Mouse (Mus musculus) neural tube, embryonic 12.5 days (tissue): Measurements from ENCODE around the gene Rfc1. TPM values are rescaled to one million over a fixed set of nuclear protein-coding genes. Genes with fewer than 3 reads are reported as not detected.
"Not testable (repeated sequence)": the region's sequence is repeated elsewhere in the genome, so short reads cannot be mapped to it uniquely, and the experiment has no call there.

ENCODE experiments used
- ATAC-seq: fragments of 200-750 bp; cut with Nextera tagmentation; 2 replicates; pipeline ENCODE4 v1.8.0; 2017; ENCODE audit warnings: low read depth, mild to moderate bottlenecking, moderate TSS enrichment, moderate library complexity; ENCODE audit not compliant: low FRiP score
- H3K27ac ChIP-seq: fragments of 300-500 bp; sonication (generic); 2 replicates; pipeline ENCODE4 v1.5.1; 2016
- H3K27me3 ChIP-seq: fragments of 300-500 bp; sonication (generic); replicated peaks from 2 replicates; pipeline ENCODE4 v1.6.1; 2016; ENCODE audit warnings: mild to moderate bottlenecking
- H3K36me3 ChIP-seq: fragments of 300-500 bp; sonication (generic); 2 replicates; pipeline ENCODE4 v1.6.1; 2016; ENCODE audit warnings: mild to moderate bottlenecking
- H3K4me1 ChIP-seq: fragments of 300-500 bp; sonication (generic); 2 replicates; pipeline ENCODE4 v1.6.1; 2016
- H3K4me2 ChIP-seq: fragments of 300-500 bp; sonication (generic); replicated peaks from 2 replicates; pipeline ENCODE4 v1.6.1; 2016; ENCODE audit warnings: mild to moderate bottlenecking
- H3K4me3 ChIP-seq: fragments of 300-500 bp; sonication (generic); 2 replicates; pipeline ENCODE4 v1.5.1; 2016
- H3K9ac ChIP-seq: fragments of 300-500 bp; sonication (generic); 2 replicates; pipeline ENCODE4 v1.6.1; 2016; ENCODE audit warnings: mild to moderate bottlenecking
- H3K9me3 ChIP-seq: fragments of 300-500 bp; sonication (generic); 2 replicates; pipeline ENCODE4 v1.6.1; 2016; ENCODE audit warnings: mild to moderate bottlenecking
- WGBS: fragments of 180-500 bp; shearing (Covaris S2); methylation state at CpG from one replicate; pipeline ENCODE4 v1.1.7; 2016; 5-methylcytosine and 5-hydroxymethylcytosine counted together
- polyA plus RNA-seq: library from polyadenylated mRNA; unstranded; fragments of >200 nt; fragmentation: Nextera tagmentation; extraction: Ambion mirVana; gene quantifications from 2 replicates; pipeline ENCODE4 v1.2.1, GENCODE M21; 2016

The Rfc1 gene
- polyA plus RNA-seq, 1 experiment from 2014 or later = 51.5 TPM

DNA sequence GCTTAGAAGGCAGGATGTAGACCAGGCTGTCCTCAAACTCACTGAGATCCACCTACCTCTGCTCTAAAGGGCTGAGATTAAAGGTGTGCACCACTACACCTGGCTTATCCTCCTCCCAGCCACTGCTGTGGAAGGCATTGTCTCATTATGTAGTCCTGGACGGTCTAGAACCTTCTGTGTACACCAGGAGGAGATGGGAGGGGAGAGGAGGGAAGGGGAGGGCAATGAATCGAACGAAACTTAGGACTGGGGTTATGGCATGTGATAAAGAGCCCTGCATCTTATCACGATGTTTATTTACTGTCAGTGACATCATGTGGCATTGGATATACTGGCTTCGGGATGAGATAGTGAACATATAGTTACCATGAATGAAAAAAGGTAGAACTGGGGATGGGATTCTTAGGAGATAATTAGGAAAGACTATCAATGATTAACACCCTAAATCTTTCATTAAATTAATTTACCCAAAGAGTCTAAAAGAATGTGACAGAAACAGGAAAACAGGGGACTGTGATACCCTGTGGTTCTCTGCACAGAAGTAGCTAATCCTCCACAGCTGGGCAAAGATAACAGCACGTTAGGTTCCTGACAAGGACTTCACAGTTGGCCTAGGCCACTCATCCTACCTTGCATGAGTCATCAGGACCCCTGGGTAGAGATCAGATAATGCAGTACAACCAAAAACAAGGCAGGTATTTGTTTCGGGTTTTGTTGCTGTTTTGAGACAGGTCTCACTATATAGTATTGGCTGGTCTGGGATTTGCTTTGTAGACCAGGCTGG lies 37.1 kb downstream of the Rfc1 start:
- Histone ChIP-seq H3K4me3 (no peak overlapping the region), H3K9ac (no peak overlapping the region), H3K4me1 (no peaks in the 10 kb centered on the region), H3K27ac (no peak overlapping the region), H3K27me3 (no peaks in the 10 kb centered on the region), H3K36me3 (peaks cover 14% of the 10 kb centered on the region; the same call in 1 of the 2 replicates), H3K4me2 (no peak overlapping the region), H3K9me3 (no peaks in the 10 kb centered on the region)
- 91% methylated on average over 7 of the region's 7 CpGs for WGBS
- ATAC-seq = no peak

DNA sequence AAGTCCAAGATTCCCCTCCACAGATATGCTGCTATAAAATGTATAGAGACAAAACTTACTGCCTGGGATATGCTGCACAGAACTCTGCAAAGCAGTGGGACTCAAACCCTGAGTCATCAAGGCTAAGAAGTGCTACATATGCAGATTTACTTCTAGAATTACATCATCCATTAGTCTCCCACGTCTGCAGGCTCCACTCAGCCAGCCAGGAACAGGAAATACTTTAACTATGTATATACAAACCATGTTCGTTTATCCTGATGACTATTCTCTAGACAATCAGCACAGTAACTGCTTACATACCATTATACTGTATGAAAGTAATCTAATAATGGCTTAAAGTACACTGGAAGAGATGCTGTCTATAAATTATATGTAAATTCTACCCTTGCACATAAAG lies 41.2 kb downstream of the Rfc1 start:
- Histone ChIP-seq H3K27me3 (no peaks in the 10 kb centered on the region), H3K4me1 (no peaks in the 10 kb centered on the region), H3K27ac (no peak overlapping the region), H3K36me3 (peaks cover 32% of the 10 kb centered on the region), H3K4me3 (no peak overlapping the region), H3K9me3 (no peaks in the 10 kb centered on the region), H3K4me2 (no peak overlapping the region), H3K9ac (no peak overlapping the region)
- 79% methylated on average over 2 of the region's 2 CpGs for WGBS
- ATAC-seq = no peak

DNA sequence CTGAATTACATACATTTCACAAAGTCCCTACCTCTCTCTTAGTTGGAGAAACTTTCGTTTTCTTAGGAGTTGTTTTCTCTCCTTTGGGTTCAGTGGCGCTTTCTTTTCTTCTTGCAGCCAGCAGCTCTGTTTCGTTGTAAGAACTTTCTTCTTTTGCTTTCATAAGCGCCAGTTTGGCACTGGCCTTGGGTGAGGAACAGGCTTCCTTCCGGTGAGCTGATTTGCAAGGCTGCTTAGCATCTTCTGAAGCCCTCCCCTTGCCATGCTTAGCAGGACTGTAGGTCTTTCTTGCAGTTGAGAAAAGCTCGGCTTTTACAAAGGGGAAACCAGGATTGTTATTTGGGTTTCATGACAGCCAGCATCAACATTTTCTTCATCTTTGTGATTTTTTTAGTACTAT lies 41.8 kb downstream of the Rfc1 start:
- no peak for ATAC-seq
- Histone ChIP-seq H3K27ac (no peak overlapping the region), H3K9me3 (no peaks in the 10 kb centered on the region), H3K4me3 (no peak overlapping the region), H3K36me3 (peaks cover 29% of the 10 kb centered on the region), H3K27me3 (no peaks in the 10 kb centered on the region), H3K4me2 (no peak overlapping the region), H3K4me1 (no peaks in the 10 kb centered on the region), H3K9ac (no peak overlapping the region)
- 92% methylated on average over 6 of the region's 6 CpGs for WGBS

DNA sequence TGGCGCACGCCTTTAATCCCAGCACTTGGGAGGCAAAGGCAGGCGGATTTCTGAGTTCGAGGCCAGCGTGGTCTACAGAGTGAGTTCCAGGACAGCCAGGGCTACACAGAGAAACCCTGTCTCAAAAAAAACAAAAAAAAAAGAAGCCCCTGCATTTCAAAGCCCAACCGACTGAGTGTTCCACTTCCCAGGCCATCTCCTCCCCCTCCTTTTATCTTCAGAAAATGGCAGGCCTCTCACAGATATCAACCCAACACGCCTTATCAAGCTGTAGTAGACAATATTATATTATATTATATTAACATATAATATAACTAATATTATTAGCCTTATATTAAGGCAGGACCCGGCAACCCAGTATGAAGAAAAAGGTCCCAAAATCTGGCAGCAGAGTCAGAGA lies 46.5 kb downstream of the Rfc1 start:
- H3K36me3 ChIP-seq = peaks cover 55% of the 10 kb centered on the region
- not testable (repeated sequence) for H3K4me2 ChIP-seq, H3K9ac ChIP-seq, ATAC-seq, H3K4me3 ChIP-seq, H3K27ac ChIP-seq, H3K4me1 ChIP-seq, H3K9me3 ChIP-seq, H3K27me3 ChIP-seq
- WGBS = 91% methylated on average over 8 of the region's 8 CpGs

DNA sequence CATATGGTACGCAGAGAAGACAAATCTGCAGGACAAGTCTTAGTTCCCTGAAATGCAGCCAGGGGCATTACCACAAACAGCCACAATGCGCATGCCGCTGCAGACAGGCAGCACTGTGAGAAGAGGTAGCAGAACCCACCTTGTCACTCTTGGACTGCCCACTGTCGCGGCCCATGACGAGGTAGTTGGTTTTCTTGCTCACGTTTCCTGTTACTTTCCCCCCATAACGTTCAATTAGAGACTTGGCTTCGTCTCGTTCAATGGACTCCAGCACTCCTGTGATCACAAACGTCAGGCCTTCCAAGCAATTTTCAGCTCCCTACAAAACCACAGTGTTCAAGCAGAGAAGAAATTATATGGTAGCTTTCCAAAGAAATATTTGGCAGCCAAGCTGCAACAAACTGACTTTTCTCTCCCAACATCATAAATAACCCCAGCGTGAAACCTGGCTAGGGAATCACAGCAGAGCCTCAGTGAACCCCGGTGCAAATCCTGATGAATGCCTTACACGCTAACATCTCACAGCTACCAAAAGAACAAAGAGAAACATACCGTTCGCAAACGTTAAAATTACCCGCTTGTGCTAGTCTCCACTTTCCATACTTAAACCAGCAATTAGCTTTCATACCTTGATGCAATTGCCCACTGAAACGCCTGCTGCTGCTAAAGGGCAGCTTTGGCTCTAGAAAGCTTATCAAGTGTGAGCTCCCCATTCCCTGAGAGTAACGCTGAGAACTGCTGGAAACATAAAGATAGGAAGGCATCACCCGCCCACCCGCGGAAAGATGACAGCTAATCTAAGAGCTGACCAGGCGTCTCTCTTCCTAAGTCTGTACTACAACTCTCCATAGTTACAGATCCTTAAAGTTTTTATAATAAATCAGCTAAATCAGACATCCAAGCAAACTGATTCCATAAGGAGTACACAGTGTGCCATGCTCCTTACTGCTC lies 47.4 kb downstream of the Rfc1 start:
- Histone ChIP-seq H3K4me1 (no peaks in the 10 kb centered on the region), H3K9me3 (no peaks in the 10 kb centered on the region), H3K27ac (no peak overlapping the region), H3K4me3 (no peak overlapping the region), H3K9ac (no peak overlapping the region), H3K27me3 (no peaks in the 10 kb centered on the region), H3K4me2 (no peak overlapping the region), H3K36me3 (peaks cover 53% of the 10 kb centered on the region)
- ATAC-seq = no peak
- WGBS = 91% methylated on average over 24 of the region's 24 CpGs

DNA sequence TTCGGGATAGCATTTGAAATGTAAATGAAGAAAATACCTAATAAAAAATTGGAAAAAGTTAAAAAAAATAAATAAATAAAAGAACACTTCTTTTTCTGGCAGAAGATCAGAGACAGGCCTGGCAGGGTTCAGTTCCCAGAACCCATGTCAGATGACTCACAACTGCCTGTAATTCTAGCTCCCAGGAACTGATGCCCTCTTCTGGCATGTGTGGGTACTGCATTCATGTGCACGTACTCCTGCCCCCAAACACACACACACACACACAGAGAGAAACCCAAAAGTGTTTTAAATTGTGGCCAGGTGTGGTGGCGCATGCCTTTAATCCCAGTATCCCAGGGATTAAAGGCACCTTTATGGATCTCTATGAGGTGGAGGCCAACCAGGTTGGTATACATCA lies 51.3 kb downstream of the Rfc1 start:
- H3K36me3 ChIP-seq = peaks cover 45% of the 10 kb centered on the region
- H3K9me3 ChIP-seq = no peaks in the 10 kb centered on the region
- H3K27me3 ChIP-seq = no peaks in the 10 kb centered on the region
- H3K9ac ChIP-seq = no peak overlapping the region
- H3K4me2 ChIP-seq = no peak overlapping the region
- H3K4me1 ChIP-seq = no peaks in the 10 kb centered on the region
- 97% methylated on average over 3 of the region's 3 CpGs for WGBS
- H3K27ac ChIP-seq = no peak overlapping the region
- no peak overlapping the region for H3K4me3 ChIP-seq
- no peak for ATAC-seq

DNA sequence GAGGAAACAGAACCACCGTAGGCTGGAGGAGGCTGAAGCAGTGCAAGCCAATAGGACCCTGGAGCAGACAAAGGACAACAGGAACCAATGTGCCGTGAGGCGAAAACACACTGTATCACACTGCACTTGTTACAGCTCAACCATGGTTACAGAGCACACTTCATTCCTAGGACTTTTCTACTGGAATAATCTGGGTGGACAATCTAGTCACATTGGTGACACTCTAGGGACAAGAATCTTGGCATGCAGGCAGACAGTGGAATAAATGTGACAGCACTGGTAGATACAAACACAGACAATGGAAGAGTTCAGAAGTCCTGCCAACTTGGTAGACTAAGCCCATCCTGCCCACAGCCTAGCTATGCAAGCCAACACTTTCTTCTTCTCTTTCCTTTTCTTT lies 54.3 kb downstream of the Rfc1 start:
- Histone ChIP-seq H3K4me3 (no peak overlapping the region), H3K9me3 (no peaks in the 10 kb centered on the region), H3K36me3 (peaks cover 43% of the 10 kb centered on the region), H3K27me3 (no peaks in the 10 kb centered on the region), H3K4me2 (no peak overlapping the region), H3K4me1 (no peaks in the 10 kb centered on the region), H3K9ac (no peak overlapping the region), H3K27ac (no peak overlapping the region)
- ATAC-seq = no peak
- WGBS = 95% methylated on average over 3 of the region's 3 CpGs

DNA sequence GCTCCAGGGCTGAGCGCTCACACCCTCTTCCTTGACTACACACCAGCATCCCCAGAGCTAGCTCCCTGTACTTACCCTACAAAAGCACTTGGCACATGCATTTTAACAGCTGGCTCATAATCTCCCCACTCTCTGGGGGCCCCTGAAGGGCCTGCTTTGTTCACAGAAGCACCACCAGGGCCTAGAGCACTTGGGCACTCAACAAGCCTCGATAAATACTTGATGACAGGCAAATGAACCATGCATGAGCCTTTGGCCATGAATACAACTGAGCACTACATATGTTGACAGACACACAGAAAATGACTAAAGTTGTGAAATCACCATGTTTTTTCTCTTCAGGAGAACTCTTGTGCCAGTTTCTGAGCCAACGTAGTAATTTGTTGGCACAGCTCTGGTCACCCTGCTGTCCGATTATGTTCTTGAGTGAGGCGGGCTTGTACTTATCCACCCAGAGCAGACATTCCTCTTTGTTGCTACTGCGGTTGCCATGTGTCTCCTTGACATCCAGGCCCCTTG lies 56.3 kb downstream of the Rfc1 start:
- 91% methylated on average over 6 of the region's 6 CpGs for WGBS
- peaks cover 38% of the 10 kb centered on the region for H3K36me3 ChIP-seq
- H3K4me1 ChIP-seq = no peaks in the 10 kb centered on the region
- H3K9me3 ChIP-seq = no peaks in the 10 kb centered on the region
- H3K9ac ChIP-seq = no peak overlapping the region
- H3K27me3 ChIP-seq = no peaks in the 10 kb centered on the region
- no peak overlapping the region for H3K4me3 ChIP-seq
- no peak for ATAC-seq
- H3K27ac ChIP-seq = no peak overlapping the region
- H3K4me2 ChIP-seq = no peak overlapping the region

DNA sequence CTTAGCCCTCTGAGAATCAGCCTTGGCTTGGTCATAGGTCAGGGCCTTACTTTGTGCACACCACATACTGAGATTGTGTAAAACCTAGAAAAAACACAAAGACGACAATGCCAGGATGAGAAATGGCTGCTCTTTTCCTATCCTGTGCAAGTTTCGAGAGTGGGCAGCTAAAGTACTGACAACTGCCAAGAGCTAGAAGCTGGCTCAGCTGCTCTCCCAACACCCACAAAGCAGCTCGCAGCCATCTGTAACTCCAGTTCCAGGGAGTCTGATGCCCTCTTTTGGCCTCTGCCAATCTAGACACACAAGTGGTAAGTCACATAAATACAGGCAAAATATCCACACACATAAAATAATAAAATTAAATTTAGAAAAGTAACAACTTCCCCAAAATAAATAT lies 61.5 kb downstream of the Rfc1 start:
- Histone ChIP-seq H3K36me3 (peaks cover 48% of the 10 kb centered on the region), H3K4me2 (no peak overlapping the region)
- no peak for ATAC-seq

DNA sequence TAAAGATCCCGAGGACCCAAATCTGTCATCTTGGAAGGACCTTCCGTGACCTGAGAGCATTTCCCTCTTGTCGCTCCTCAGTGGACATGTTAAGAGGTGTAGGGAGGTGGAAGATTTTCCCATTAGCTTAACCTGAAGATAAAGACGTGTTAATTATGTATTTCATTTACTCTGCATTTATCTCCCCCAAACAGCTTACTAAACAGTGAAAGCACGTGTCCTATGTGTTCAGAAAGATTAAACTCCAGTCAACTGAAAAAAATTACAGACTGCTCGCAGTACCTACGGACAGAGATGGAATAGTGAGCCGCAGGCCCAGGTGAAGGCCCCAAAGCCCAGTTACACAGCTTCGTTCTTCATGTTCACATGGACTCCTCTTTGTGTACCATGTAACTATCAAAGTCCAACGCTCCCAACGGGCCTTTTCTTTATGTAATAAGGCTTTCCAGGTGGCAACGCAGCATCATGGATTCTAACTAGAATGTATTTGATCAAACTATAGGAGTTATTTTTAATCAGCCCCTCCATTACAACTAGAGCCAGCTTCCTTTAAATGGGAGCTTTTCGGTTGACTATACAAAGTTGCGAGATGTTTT lies 77.5 kb downstream of the Rfc1 start:
- Histone ChIP-seq H3K4me1 (no peaks in the 10 kb centered on the region), H3K27me3 (no peaks in the 10 kb centered on the region), H3K27ac (no peak overlapping the region), H3K36me3 (peaks cover 54% of the 10 kb centered on the region), H3K4me2 (no peak overlapping the region), H3K9me3 (no peaks in the 10 kb centered on the region), H3K9ac (no peak overlapping the region), H3K4me3 (no peak overlapping the region)
- 92% methylated on average over 14 of the region's 14 CpGs for WGBS
- no peak for ATAC-seq

More for the DNA sequence above, 61.5 kb downstream of the Rfc1 start:
- Histone ChIP-seq H3K9ac (no peak overlapping the region), H3K27ac (no peak overlapping the region), H3K4me1 (no peaks in the 10 kb centered on the region), H3K9me3 (no peaks in the 10 kb centered on the region), H3K4me3 (no peak overlapping the region), H3K27me3 (no peaks in the 10 kb centered on the region)
- WGBS = 88% methylated on average over 3 of the region's 3 CpGs

DNA sequence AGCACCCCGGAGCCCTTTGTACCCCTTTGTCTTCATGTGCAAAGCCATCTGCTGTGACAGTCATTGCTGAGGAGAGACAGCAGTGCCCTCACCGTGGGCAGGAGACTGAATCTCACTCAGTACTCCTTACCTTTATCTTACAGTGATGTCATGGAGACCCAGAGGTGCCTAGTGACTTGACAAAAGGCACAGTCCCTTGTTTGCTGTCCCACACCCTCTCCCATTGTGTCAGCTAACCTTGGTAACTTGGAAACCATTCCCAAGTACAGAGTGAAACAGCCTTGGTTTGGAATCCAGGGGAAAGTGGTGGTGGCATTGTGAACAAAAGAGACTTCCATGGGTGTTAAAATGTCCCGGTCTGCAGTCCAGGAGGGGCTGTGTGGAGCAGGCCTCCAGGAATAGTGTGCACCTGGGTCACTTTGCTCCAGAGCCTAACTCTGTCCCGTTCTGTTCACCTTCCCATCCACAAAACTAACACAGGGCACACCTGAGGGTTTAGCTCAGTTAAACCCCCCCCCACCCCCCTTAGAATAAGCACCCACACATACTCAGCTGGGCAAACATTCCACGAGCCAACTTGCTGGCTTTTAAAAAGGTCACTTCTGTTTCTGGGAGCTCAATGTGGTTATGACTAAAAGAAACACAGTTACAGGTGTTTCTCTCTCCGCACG lies 85.2 kb downstream of the Rfc1 start:
- Histone ChIP-seq H3K4me2 (no peak overlapping the region), H3K27me3 (no peaks in the 10 kb centered on the region), H3K9ac (no peak overlapping the region), H3K4me3 (no peak overlapping the region), H3K36me3 (peaks cover 16% of the 10 kb centered on the region), H3K27ac (no peak overlapping the region), H3K4me1 (no peaks in the 10 kb centered on the region), H3K9me3 (no peaks in the 10 kb centered on the region)
- WGBS = 65% methylated on average over 7 of the region's 7 CpGs
- ATAC-seq = no peak

DNA sequence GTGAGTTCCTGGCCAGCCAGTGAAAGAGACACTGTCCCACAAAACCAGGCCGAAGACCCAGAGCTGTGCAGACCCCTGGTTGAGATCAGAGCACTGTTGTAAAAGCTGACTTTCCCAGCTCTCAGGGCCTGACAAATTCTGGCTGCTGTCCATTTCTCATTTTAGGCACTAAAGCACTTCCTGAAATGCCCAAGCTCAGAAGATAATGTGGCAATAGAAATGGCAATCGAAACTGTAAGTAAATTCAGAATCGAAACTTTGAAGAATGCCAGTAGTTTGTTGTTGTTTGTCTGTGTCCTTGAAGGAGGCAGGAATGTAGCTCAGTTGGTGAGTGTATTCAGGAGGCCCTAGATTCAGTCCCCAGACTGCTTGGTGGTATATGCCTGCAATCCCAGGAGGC lies 88.2 kb downstream of the Rfc1 start:
- Histone ChIP-seq H3K27ac (no peak overlapping the region), H3K27me3 (no peaks in the 10 kb centered on the region), H3K9me3 (no peaks in the 10 kb centered on the region), H3K4me3 (no peak overlapping the region), H3K36me3 (peaks cover 13% of the 10 kb centered on the region), H3K4me2 (no peak overlapping the region), H3K4me1 (no peaks in the 10 kb centered on the region), H3K9ac (no peak overlapping the region)
- no peak for ATAC-seq
- WGBS = 97% methylated on average over 3 of the region's 3 CpGs
